Mouse (Mus musculus) layer of hippocampus, postnatal 14 days (tissue): ENCODE data around the gene Adora2a. TPM values are rescaled to one million over a fixed set of nuclear protein-coding genes. Genes with fewer than 3 reads are reported as not detected.
A peak's percentile ranks its signal among the peaks of the same experiment; 100 is the strongest.
"Not testable (repeated sequence)": the region's sequence is repeated elsewhere in the genome, so short reads cannot be mapped to it uniquely, and the experiment has no call there.

ENCODE experiments used
- DNase-seq, 2 experiments: peaks; one replicate each; pipeline ENCODE4 v3.0.0; 2021 to 2022; ENCODE audit warnings: low spot score in 2 of 2, mixed read lengths in 1 of 2
- total RNA-seq, 2 experiments: library from RNA; stranded (reverse); gene quantifications; 2 replicates each; pipeline ENCODE4 v1.2.3; 2021

Gene Adora2a
- total RNA-seq, 2 experiments from 2014 or later = 3.2 to 5.1 TPM

DNA sequence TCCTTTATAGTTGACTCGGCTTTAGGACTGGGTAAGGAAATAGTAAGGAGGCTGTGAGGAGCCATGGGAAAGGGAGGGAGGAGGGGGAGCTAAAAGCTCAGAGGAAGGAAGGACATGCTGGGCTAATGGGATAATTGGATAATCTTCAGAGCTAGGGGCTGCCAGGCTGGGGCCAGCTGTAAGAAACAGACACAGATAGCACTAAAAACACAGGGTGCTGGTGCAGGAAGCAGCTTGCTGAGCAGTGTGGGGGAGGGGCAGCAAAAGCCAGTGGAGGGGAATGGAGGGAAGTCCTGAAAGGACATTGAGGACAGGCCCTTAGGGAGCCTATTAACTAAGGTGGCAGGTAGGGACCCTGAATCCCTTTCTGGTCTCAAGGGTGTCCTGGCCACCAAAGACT, 27.9 kb downstream of the Adora2a start:
- not testable (repeated sequence) for DNase-seq

DNA sequence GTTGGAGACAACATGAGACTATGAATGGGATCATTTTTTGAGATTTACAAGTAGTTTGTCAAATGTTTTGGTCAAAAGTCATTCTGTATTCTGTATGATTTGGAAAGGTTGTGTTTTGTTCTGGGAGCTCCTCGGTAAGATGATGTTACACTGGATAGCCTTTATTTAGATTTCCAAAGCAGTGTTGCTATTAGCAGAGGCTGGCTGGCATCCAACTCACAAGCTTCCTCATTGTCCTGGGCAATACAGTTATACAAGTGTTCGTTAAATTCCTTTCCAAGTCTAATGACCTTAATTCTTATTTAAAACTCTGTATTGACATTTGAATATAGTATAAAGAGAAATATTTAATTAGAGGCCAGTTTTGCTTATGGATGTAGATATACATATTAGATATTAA, 28.6 kb downstream of the Adora2a start:
- DNase-seq = no peak

DNA sequence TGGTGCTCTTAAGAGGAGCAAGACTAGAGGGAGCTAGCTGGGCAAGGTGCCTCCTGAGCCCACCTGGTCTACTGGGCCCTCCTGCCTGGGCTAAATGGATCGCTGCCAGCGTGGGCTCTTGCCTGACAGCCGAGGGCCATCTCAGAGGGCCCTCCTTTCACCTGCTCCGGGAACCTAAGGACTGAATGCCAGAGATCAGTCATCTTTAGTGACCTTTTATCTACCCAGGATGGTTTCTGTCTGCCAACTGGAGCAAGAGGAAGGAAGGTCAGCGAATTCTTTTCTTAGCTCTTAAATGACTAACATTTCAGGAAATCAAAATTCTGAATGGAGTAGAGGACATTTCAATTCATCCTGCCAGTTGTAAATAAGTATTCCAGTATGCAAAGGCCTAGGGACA, 33.9 kb downstream of the Adora2a start:
- no peak for DNase-seq

DNA sequence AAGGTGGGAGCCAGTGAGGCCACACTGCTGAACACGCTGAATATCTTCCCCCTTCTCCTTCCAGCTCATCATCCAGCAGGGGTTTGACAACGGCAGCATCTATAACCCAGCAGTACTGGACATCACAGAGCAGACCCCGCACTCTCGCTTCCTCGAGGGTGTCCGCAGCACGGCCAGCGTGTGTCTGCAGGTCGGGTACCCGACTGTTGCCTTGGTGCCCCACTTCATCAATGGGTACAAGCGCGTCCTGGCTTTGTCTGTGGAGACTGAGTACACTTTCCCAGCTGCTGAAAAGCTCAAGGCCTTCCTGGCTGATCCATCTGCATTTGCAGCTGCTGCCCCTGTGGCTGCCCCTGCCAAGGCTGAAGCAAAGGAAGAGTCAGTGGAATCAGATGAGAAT, 35.9 kb downstream of the Adora2a start:
- no peak for DNase-seq

DNA sequence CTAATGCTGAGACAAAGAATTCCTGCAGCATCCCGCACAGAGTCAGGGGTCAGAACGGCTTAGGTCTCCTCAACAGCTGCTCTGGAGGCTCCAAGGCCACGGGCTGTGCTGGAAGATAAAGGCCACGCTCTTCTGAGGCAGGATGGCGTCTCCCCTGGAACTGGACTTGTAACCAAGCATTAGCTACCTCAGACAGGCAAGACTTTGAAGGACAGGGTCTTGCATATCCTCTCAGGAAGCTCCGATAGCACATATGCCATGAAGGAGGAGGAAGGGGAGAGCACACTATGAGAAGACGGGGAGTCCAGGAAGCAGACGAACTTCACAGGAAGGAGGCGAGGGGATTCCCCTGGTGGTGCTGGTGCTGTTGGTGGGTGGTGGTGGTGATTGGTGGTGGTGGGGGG, 37.2 kb downstream of the Adora2a start:
- DNase-seq = not testable (repeated sequence)

DNA sequence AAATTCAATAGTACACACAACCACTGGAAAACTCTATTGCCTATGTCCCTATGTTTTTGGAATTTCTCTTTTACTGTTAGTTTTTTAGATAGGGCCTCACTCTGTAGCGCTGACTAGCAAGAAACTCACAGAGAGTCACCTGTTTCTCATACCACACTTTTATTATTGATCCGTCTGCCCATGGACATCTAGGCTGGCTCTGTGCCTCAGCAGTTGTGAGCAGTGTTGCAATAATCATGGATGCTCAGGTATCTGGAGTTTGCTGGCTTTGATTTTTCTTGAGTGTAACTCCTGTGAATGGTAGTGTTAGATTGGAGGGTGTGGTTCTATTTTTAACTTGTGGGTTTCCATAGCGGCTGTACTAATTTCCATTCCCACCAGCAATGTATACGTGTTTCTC, 38.7 kb downstream of the Adora2a start:
- no peak for DNase-seq

DNA sequence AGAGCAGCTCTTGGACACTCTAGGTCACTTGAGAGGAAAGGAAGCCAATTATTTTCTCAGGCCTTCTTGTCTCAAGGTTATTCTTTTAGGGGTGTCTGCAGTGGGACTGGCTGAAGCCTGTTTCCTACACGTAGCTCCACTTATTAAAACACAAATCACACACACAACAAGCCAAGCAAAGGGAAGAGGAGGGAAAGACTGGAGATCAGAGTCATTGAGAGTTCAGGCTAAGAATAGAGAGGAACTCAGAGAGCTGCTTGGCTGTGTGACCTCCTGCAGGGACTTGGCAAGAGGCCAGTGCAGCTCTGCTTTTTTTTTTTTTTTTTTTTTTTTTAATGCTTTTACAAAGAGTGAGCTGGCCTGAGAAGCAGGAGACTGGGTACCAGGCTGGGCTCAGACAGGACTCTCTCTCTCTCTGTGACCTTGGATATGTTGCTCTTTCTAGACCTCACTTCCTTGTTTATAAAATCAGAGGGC, 47.6 kb downstream of the Adora2a start:
- DNase-seq = peak; percentile 6 to 29

DNA sequence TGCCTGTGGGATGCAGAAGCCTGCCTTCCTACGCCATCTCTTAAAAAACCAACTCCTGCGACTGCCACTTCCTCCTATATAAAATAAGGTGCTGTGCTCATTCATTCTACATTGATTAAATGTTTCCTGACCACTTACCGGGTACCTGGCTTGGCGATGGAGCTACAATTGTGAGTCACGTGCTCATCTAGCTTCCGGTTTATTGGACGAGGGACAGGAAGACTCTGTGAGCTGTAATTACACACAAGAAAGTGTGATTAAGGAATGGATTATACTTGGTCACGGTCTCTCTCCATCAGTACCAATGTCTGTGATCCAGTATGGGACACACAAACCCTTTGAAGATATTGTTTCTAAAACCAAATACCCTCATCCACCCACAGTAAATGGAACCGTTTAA, 48.1 kb downstream of the Adora2a start:
- no peak for DNase-seq

DNA sequence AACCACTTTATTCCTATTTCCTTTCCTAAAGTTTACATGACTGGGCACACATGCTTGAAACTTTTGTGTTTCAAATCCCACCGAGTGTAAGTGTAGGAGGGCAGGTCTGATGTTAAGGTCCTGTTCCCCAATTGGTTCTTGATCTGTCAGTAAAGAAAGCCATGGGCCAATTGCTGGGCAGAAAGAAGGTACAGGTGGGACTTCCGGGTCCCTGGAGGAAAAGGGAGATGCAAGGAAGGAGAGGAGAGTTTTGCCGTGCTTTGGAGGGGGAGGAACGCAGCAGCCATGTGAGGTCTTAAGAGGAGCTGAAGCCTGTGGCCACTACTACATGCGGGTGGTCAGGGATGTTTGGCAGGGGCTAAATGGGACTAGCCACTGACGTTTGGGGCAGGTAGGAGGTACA, 48.6 kb downstream of the Adora2a start:
- no peak for DNase-seq

DNA sequence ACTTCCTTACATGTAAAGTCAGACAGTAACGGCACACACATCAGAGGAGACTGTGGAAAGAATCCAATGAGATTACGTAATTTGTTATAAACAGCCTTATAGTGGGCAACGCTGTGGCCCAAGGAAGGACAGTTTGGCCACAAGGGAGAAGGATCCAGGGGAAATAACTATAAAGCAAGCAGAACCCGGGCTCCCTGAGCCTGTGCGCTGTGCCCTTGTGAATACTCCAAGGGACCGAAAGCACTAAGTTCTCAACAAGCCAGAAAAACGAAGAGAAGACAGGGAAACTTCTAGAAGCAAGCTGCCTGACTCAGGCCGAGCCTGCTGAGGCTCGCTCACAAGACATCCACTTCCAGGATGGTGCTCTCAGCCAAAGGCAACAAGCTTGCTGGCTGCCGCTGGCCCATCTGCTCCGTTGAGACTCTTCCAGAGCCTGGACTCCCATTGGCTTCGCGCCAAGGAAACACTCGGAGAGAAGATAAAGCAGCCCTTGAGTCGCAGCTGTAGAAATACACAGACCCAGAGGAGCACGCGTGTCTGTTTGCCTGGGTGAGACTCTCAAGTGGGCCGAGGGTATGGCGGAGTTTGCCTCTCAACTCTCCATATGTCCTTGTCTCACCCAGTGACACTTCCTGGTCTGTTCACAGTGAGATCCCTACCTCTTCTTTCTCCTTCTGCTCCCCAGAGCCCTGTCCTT, 57.1 kb downstream of the Adora2a start:
- DNase-seq = peak; percentile 10 to 17

DNA sequence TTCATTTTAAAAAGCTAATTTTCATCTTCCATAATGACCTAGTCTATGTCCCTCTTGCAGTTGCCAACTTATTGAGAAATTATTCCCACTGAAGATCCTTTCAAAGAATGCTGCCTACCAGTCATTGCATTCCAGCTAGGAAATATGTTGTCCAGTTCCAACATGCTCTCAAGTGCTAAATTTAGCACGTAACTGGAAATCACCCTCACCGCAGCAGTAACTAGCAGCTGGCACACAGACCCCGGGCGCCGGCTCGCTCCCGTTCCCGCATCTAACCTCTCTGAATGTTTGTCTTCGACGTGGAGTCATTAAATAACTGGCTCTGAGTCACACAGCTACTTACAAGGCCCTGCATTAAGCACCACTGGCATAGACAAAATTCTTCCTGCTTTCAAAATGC, 62.0 kb downstream of the Adora2a start:
- no peak for DNase-seq

Other genes with a start within 250 kb of the Adora2a start
- 10 to 100 TPM; 46.5 to 49.5 TPM for gene Specc1l, start 104.8 kb upstream of the Adora2a start, total RNA-seq
- under 1 TPM; 0.23 to 0.62 TPM for gene Upb1, start 84.2 kb downstream of the Adora2a start, total RNA-seq
- 10 to 100 TPM; 71.1 to 77.5 TPM for gene Snrpd3, start 200.7 kb downstream of the Adora2a start, total RNA-seq
- 10 to 100 TPM; 21.3 to 22.4 TPM for gene Gucd1, start 201.1 kb downstream of the Adora2a start, total RNA-seq
- gene Lrrc75b, start 243.5 kb downstream of the Adora2a start, total RNA-seq = 10 to 100 TPM; 12.9 to 15.2 TPM
- 1 to 10 TPM; 2.0 to 2.8 TPM for gene Ggt1, start 244.7 kb downstream of the Adora2a start, total RNA-seq